Mouse (Mus musculus): ENCODE data around the gene Blmh.

Blmh gene

DNA sequence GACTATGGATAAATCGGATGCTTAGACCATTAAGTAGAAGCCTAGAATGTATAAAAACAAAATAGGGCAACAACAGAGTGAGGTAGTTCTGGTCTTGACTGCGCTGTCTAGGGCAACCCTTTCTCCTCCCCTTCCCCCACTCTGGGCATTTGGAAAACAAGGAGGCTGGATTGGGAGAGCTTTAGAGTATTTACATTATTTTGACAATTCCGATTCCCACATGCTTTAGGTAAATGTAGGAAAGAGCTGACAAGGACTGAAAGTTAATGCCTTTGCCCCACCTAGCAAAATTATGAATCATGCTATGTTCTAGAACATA, 7.4 kb upstream of the Blmh start:
- DNase-seq = no peak

DNA sequence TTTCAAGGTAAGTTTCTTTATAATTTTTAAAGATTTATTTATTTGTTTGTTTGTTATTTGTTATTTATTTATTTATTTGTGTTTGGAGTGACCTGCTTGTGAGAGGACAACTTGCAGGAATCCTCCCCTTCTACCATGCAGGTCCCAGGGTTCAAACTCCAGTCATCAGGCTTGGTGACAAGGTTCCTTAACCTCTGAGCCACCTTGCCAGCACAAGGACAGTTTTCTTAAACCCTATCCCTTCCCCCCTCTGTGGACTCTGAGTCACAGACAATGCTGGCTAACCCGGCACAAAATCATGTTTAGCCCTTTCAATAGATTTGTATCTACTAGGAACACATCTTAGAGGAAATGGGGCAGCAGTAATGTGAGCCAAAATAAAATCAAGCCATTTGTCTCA, 4.0 kb upstream of the Blmh start:
- no peak for DNase-seq

DNA sequence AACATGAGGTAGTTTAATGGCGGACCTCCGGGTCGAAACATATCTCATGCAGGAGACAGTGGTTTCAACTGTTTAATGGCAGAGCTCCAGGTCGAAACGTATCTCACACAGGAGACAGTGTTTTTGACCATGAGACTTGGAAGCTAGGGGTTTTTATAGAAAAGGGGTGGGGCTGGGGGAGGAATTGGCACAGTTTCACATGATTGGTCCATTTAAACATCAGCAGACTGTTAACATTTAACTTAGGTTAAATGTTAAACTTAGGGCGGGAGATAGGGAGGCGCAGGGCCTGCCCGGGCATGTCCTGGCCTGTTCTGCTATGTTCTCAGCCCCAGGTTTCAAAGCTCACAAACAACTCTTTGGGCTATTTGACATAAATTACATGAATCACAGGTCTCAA, 4.0 kb downstream of the Blmh start:
- peak; percentile 73 to 80 for DNase-seq

DNA sequence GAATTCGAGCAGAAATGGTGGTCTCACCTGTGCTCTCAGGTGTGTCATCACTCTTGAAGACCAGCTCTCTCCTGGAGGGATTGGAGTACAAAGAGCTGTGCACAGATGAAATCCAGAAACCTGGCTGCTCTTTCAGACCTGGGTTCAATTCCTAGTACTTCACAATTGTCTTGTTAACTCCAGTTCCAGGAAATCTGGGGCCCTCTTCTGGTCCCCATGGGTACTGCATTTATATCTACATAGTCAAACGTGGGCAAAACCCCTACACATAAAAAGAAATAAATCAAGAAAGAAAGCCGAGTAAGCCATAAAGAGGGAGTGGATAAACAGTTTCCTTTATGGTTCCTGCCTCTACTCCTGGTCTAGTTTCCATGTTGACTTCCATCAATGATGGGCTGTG, 8.6 kb downstream of the Blmh start:
- DNase-seq = no peak

DNA sequence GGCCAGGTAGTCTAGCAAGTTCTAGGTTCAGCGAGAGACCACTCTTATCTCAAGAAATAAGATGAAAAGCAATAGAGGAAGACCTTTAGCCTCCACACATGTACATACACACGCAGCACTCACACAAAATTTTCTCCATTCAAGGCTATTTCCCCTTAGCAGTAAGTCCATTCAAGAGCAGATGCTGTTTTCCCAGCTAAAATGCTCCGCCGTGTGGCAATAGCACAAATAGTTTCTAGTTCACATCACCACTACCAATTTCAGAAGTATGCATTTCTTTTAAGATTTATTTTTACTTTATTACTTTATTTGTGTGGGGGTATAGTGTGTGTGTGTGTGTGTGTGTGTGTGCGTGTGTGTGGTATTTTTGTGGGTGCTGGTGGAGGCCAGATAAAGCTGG, 12.0 kb downstream of the Blmh start:
- DNase-seq = no peak

DNA sequence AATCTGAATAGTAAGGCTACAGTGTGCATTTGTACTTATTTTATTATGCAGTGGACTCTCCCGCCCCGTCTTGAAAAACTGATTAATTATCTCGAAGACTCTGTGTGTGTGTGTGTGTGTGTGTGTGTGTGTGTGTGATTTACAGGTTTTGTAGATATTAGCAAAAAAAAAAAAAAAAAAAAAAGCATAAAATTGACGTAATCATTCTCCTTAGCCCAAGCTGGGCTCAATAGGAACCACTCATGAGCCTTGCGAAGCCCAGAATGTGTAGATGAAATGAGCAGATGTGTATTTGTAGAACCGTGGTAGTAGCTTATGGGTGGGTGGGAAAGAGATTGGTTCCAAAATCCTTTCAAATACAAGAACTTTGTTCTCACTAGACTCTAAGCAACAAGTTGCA, 20.2 kb downstream of the Blmh start:
- DNase-seq = no peak

DNA sequence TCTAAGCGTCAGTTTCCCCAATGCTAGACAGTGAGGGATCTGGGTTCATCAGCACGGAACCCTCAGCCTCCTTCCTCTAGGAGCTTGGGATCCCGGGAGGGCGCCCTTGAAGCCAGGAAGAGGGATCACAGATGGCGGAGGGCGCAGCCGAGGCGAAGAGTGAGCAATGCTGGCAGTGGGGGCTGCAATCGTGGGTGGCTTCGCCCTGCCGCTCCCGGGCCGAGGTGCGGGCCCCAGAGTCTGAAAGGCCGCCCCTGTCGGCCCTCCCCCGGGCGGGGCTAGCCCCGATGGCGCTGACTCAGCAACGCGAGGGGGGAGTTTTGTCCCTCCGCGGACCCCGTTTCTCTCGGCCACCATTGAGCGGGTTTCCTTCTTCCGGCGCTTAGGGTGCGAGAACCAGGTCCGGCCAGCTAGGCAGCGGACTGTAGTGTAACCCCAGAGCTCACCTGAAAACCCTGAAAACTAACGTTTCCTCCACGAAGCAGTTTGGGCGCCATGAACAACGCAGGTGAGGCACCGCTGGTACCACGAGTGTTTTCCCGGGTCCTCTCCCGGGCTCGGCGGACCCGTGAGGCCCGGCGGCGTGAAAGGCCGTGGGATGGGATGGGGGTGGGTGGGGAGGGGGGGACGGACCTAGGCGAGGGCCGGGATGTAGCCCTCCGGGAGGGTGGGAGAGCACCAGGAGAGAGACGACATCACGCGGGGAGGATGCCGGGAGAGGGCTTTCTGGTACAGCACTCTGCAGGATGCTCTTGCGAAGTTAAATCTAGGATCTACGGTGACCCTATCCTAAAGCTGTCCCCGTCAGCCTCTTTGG, 21.0 kb downstream of the Blmh start:
- peak; percentile 90 to 94 for DNase-seq

DNA sequence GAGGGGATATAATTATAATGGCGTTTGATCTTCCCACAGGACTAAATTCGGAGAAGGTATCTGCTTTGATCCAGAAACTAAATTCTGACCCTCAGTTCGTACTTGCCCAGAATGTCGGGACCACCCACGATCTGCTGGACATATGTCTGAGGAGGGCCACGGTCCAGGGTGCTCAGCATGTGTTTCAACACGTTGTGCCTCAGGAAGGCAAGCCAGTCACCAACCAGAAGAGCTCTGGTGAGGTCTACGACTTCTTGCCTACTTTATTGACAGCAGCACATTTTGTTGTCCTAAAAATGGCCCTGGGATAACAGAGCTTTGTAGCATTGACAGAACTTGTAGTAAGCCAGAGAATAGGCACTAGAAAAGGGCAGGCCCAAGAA, 21.6 kb downstream of the Blmh start:
- no peak for DNase-seq

DNA sequence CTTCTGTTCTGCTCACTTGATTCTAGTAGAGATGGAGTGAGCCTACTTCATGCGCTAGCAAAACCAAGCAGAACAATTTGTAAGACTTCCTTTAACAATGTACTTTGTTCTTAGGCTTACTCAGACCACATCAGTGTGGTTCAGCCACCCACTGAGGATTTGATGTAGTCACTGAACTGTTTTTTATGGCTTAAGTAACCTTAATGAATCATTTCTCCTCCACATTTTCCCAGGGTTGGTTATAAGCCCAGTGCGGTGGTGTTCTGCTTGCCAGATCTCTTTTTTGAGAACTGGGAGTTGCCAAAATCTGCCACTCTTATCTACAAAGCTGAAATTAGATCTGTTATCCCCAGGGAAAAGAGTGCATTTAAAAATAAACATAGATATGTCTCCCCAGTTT, 28.9 kb downstream of the Blmh start:
- peak in 1 of 2 experiments; percentile 23 for DNase-seq

DNA sequence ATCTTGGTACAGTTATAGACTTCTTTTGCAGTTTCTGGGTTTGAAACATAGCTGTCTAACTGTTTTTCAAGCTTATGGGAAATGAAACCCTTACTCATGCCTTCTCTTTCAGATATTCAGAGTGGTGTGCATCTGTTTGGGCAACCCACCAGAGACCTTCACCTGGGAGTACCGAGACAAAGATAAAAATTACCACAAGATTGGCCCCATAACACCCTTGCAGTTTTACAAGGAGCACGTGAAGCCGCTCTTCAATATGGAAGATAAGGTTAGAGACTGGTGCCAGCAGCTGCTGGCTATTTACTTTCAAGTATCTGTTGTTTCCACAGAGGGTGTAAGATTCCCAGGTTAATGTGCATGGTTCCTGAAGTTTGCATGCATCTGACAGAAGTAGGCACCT, 41.1 kb downstream of the Blmh start:
- no peak for DNase-seq

DNA sequence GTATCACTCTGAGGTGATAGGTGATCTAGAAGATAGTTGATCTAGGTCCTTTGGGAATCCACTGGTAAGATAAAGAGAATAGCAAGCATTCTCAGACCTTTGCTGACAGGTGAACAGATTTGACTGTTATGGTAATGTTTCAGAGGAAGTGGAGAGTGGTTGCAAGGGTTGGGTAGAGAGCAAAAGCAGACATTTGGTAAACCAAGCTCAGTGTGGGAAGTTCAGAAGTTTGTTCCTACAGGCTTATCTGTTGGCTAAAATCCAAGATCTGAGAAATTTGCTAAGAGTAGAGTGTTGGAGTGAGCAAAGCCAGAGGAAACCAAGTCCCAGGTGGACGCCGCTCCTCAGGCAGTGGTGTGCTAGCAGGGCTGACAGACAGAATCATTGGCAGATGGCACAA, 45.7 kb downstream of the Blmh start:
- DNase-seq = no peak

DNA sequence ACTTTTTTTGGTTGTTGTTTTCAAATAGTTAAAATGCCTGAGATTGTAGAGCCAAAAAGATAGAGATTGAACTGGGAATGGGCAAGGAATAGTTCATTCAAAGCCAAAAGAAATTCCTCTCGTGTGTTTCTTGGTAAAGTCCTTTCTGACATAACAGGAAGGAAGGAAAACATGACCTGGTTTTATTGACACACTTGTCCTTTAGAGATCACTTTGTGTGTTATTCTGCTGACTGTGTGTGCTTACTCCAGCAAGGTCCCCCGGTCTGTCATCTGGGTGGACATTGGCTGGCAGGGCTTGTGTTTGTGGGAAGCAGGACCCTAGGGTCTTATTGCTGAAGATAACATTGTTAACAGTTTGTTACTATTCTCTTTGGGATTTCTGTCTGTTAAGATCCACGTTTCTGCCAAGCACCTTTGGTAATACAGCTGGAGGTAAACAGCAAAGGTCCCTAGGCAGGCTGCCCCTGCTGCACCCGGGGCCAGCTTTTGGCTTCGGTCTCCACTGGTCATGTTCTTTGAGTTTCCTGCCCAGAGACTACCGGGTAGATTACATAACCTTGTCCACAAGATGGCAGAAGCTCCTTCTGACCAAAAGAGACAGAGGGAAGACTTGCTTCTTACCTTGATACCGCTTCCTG, 50.2 kb downstream of the Blmh start:
- peak in 1 of 2 experiments; percentile 19 for DNase-seq

DNA sequence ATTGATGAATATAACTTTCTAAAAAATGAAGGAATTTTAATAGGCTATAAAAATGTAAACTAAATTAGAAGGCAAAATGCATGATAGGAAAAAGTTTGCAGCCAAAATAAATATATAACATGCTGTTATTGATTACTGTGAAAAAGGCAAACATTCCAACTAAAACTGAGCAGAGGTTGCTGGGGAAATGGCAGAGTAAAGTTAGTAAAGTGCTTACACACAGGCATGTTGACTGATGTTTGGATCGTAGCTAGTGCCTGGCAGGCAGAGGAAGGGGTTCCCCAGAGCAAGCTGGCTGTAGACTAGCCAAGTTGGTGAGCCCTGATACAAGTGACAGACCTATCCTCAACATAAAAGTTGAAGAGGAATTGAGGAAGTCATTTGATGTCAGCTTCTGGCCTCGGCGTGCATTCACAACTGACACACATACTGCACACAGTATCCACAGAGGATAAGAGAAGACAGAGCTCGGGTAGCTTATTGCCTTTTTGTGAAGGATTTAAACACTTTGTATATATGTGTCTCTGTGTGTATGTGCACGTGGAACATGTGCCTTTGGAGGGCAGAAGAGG, 57.0 kb downstream of the Blmh start:
- DNase-seq = no peak

DNA sequence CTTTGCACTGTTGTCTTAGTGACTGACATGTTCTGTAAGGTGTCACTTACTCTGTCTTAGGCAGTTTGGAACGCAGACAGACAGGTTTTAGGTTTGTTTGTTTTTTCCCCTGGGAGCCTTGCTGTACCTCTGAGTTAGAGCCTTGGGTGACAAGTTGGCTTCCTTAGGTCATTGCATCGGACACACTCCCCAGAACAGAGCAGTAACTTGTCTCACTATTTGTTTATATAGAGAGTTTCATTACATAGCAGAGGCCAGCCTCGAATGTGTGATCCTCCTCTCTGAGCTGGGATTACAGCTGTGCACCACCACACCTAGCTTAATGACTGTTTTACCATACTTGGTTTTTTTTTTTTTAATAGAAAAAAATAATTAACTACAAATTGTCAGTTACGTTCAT, 57.8 kb downstream of the Blmh start:
- no peak for DNase-seq

DNA sequence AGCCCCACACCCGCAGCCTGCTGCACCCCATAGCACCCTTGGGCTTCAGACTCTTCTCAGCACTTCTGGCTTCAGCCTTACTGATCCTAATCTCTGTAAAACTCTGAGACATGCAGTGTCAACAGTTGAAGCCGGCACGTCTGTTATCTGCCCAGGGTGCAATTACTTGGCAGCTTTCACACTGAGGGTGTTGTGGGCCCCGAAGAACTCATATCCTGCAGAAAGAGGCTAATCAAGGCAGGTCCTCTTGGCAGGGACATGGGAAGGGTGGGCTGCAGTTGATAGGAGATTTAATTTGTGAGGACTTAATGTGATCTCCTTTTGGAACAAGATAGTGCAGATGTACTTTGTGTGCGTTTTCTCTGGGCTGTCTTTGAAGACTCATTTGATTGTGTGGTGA, 59.0 kb downstream of the Blmh start:
- DNase-seq = no peak

DNA sequence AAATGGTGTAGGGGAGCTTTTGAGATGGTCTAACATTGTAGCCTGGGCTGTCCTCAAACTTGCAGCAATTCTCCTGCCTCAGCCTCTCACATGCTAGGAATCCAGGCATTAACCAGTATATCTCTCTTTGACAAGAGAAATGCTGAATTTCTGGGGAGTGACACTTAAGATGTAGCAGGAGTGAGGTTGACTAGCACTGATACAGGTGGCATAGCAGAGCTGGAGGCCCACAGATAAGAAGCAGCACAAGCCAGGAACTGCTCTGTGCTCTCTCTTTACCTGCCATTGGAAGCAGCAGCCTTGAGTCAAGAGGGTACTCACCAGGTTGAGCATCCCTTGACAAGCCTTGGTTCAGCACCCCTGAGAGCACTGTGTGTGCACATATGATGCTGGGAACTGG, 59.6 kb downstream of the Blmh start:
- no peak for DNase-seq

DNA sequence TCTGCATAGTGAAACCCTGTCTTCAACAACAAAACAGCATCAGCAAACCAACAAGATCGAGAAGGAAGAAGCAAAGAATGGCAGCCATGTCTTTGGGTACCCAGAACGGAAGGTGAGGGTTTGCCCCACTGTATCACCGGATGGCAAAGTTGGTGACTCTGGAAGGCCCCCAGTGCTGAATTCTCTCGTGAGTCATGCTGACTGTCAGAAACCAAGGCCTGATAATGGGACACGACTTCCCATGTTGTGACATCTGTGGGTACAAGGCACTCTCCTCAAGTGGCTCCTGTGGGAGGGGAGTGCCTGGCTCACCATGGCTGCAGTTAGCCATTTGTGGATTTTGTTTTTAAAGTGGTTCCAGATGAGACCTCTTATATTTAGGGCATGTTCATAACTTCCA, 66.2 kb downstream of the Blmh start:
- no peak for DNase-seq

DNA sequence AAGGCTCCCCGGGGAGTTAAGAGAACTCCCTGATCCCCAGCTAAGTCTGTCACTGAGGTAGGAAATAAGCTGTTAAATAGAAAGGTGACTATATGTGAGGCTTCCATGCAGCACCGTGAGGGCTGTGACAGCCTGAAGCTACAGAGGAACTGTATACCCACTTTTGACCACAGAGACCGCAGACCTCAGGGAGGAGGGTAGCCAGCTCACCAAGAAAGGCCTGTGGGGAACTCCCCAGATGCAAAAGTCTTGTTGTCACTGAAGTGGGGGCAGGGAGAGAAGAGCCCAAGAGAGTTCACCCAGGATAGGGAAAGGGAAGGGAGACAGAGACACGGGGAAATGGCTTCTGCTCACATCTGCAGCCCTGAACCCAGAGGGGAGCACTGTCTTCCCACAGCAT, 68.3 kb downstream of the Blmh start:
- DNase-seq = no peak

DNA sequence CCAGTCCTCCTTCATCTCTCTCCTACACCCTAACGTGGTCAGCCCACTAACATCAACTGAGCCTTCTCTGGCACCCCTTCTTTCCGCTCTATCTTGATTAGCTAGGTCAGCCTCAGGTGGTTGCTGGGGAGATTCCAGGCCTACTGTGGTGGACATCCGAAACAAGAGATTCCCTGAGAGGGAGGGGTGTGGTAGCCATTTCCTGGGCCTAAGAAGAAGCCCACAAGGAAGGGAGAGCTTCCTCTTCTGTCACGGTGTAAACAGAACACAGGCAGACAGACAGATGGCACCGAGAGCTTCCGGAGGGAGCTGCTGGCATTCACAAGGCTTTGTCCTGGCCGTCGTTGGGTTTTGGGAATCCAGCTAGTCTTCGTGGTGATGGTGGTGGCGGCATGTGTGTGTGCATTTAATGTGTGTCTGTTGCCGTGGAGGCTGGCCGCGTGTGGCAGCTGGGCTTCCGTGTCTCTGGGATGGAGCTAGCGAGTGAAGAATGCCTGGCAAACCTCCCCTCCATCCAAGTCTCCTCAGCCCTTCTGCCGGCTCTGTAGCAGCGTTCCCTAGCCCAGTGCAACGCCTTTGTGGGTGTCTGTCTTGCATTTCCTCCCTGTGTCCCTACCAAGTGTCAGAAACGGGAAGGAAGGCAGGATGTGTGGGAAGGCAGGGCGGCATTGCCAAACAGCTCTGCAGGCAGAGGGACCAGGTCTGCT, 71.5 kb downstream of the Blmh start:
- peak in 1 of 2 experiments; percentile 2 for DNase-seq

DNA sequence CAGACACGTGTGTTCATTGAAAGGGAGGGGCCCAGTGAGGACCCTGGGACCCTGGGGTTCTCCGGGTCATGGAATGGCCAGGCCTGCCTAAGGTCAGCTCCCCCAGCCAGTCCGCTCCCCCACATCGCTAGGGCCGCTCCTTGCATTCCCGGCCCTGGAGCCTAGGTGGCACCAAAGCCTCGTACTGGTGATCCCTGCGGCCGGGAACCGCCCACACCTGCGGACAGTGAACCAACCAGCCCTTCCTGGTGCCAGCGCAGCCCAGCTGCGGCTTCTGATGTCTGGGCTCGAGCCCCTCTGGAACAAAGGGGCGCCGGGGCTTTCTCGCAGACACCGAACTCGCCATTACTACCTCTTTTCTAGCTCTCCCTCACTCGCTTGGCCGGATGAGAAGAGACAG, 72.7 kb downstream of the Blmh start:
- DNase-seq = peak; percentile 56 to 78

DNA sequence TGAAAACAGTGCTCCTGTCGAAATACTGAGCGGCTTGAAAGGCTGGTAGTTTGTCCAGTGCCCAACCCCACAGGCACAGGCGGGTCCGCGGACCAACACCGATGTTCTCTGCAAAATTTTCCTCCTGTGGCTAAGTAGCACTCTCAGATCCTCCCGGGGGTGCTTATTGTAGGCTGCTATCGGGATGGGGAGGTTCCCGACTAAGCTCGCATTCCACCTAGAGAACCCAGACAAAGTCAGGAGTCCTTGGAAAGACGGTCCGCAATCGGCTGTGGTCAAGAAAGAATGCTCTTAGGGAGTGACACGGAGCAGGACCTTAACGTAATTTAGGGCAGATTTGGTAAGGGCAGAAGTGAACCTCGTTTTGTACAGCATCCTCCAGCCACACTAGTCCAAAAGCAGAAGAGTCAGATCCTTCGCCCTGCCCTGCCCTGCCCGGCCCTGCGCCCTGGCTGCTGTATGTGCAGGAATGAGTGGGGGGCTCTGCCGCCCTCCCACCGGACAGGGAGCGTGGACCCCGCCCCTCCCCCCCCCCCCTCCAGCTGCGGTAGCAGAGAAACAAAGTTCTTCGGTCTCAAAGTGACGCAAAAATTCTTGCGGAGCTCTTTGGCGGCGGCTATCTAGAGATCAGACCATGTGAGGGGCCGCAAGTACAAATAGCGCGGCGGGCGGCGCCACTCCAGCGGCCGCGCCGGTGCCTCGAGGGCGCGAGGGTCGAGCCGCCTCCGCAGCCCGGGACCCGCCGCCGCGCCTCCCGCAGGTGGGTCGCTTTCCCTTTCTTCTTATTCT, 73.5 kb downstream of the Blmh start, which contains the start of gene Slc6a4:
Gene Slc6a4 (plus strand): TSS at position 688 of the 789 bp plus-strand sequence.
- peak in 1 of 2 experiments; percentile 5 for DNase-seq

DNA sequence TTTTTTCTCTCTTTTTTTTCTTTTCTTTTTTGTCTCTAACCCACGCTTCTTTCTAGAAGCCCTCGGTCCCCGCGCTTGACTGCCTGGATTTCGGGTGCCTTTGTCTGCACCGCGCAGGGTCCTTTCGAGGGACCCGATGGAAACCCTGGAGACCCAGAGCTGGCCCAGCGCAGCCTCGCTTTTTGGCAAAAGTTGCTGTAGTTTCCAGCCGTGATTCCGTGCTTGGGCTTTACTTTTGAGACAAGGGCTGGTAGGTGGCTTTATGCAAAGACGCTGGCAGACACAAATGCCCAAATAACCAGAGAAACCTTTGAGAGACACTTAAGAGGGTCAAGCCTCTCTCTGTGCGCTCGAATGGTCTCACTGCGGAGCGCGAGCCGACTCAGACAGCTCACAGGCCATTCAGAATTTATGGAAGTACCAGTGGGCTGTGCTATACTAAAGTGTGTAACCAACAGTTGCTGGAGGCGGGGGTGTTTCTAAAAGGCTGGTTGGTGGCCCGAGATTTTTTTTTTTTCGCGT, 74.2 kb downstream of the Blmh start:
- no peak for DNase-seq

DNA sequence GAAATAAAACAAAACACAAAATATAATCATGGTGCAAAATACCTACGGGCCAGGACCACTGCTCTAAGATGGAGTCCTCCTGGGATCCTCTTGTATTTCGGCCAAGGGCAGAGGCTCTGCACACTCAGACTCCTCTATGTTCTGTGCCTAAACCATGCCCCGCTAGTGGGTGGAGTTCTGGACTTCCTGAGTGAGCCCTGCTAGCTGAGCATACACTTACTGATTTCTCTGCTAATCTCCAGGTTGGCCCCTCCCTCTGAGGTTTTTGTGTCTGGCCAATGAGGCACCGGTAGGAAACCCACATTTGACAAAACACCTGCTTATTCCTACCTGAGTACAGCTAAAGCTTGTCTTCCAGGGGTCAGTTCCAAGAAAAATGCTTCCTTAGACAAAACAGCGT, 76.1 kb downstream of the Blmh start:
- no peak for DNase-seq

Measured in kidney, adult 8-10 months (tissue).